Mouse (Mus musculus): ENCODE measurements around the gene Aatk. TPM values are rescaled to one million over a fixed set of nuclear protein-coding genes. Genes with fewer than 3 reads are reported as not detected.

The Aatk gene
- total RNA-seq (2014; rRNA removed) (104 and 110 TPM in 2 replicates), polyA plus RNA-seq (2015; fragmentation: Nextera tagmentation; extraction: Ambion mirVana) (27.3 and 31.7 TPM in 2 replicates)

DNA sequence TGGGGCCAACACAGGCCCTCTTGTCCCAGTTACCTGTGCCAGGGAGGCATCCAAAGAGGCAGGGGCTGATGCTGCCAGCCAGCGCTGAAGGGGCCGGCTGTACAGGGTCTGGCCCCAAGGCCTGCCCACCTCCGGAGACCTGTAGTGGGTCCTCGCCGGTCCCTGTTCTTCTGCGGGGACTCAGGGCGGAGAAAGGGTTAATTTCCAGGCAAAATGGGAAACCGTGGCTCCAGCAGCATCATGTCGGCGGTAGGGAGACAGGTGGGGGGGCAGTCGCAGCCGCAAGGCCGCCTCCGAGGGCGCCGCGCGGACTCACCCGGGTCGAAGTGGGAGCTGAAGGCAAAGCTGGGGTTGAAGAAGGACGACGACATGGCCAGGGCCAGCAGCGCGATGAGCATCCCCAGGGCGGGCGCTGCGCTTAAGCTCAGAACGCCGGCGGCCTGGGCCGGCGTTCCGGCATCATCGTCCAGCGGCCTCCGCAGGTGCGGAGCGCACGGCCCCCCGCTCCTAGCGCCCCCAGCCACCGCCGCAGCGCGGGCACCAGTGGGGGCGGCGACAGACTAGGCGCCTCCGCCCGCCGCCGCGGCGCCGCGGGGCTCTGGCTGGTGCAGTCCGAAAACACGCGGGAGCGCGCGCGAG is at the start of gene Aatk:
Gene Aatk, minus strand, starts transcription at position 615 of the 639 bp plus-strand sequence.
- DNase-seq (peak; percentile 66), ATAC-seq (peak; percentile 51)
- no peaks in the 10 kb centered on the region for H3K36me3 ChIP-seq (ENCODE audit: insufficient read depth)
- 2% methylated on average over 42 of the region's 63 CpGs for WGBS
- H3K27ac ChIP-seq (ENCODE audit: low read depth, low read length), result peak within 1 kb of the TSS; percentile 94
- peak within 1 kb of the TSS; percentile 98 for H3K9ac ChIP-seq
- no peaks in the 10 kb centered on the region for H3K9me3 ChIP-seq (ENCODE audit: low read length)
- H3K4me3 ChIP-seq (ENCODE audit: low read depth, low read length), result peak within 1 kb of the TSS; percentile 80
- peak within 1 kb of the TSS; percentile 90 for H3K4me2 ChIP-seq (ENCODE audit: low read depth)
- H3K4me1 ChIP-seq (ENCODE audit: insufficient read depth), result peaks cover 18% of the 10 kb centered on the region
- TF ChIP-seq CTCF (IDR thresholded peaks at IDR 0.05; ENCODE audit: low read depth), result no peak
- no peaks in the 10 kb centered on the region for H3K27me3 ChIP-seq (ENCODE audit: insufficient read depth, low read length)

DNA sequence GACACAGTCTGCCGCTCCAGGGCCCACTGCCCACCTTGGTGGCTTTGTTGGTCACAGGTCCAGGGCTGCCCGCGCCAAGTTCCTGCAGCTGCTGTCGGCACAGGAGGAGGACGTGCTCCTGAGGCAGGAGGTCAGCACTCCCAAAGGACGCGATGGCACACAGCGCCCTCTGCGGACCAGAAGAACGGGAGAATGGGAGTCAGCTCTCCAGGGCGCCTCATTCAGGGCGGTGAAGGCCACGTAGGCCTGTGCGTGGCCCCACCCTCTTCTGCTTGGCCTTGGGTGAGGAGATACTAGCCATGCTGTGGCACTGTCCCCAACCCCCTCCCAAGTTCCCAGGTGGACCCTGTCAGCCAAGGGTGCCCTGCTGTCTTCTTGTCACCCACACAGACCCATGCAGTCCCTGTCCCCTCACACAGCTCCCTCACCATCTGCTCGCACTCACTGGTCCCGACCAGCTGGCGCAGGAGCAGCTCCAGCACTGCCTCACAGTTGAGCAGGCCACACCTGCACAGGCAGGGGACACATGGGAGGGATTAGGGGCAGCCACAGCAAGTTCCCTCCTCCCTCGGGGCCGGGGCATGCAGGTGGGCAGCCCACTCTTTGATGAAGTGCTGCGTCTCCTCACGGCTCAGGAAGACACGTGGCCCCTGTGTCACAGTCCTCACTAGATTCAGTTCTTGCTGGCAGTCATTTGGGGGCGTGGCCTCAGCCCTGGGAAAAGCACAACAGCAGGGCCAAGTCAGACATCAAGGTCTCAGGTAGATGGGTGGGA is 46.0 kb upstream of the Aatk start:
- Histone ChIP-seq H3K27ac (ENCODE audit: low read depth, low read length) (no peak overlapping the region), H3K9me3 (ENCODE audit: low read length) (no peaks in the 10 kb centered on the region), H3K4me1 (ENCODE audit: insufficient read depth) (peaks cover 7% of the 10 kb centered on the region; the same call in 1 of the 2 replicates), H3K9ac (no peak overlapping the region), H3K27me3 (ENCODE audit: insufficient read depth, low read length) (no peaks in the 10 kb centered on the region), H3K4me3 (ENCODE audit: low read depth, low read length) (no peak overlapping the region), H3K36me3 (ENCODE audit: insufficient read depth) (peaks cover 53% of the 10 kb centered on the region), H3K4me2 (ENCODE audit: low read depth) (no peak overlapping the region)
- no peak for ATAC-seq
- 71% methylated on average over 23 of the region's 23 CpGs for WGBS
- 0 out of 2 replicates have a peak, but pooled peaks have one; percentile 6 for TF ChIP-seq CTCF (IDR thresholded peaks at IDR 0.05; ENCODE audit: low read depth)
- DNase-seq, result no peak

DNA sequence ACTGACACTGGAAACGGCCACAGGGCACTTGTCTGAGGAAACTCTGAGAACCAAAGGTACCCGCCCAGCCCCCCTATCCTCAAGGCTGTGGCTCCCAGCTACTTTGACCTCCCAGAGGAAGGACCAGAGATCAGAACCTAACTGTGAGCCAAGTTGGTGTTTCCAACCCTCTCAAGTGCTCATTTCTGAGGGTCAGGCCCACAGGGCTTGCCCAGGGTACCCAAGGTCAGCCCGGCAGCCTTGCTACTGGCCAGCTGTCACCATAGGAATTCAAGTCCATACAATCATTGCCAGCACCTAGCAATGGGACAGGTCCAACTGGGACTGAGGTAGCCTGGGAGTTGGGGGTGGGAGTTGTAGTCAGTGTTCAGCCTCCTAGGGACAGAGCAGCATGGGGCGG is 43.7 kb upstream of the Aatk start:
- DNase-seq (no peak), ATAC-seq (no peak)
- no peaks in the 10 kb centered on the region for H3K27me3 ChIP-seq (ENCODE audit: insufficient read depth, low read length)
- no peak overlapping the region for H3K4me3 ChIP-seq (ENCODE audit: low read depth, low read length)
- peaks cover 4% of the 10 kb centered on the region; the same call in 1 of the 2 replicates for H3K4me1 ChIP-seq (ENCODE audit: insufficient read depth)
- H3K9ac ChIP-seq, result no peak overlapping the region
- no peak overlapping the region for H3K4me2 ChIP-seq (ENCODE audit: low read depth)
- no peaks in the 10 kb centered on the region for H3K9me3 ChIP-seq (ENCODE audit: low read length)
- no peak for TF ChIP-seq CTCF (IDR thresholded peaks at IDR 0.05; ENCODE audit: low read depth)
- WGBS, result 90% methylated on average over 4 of the region's 4 CpGs
- no peak overlapping the region for H3K27ac ChIP-seq (ENCODE audit: low read depth, low read length)
- peaks cover 51% of the 10 kb centered on the region for H3K36me3 ChIP-seq (ENCODE audit: insufficient read depth)

DNA sequence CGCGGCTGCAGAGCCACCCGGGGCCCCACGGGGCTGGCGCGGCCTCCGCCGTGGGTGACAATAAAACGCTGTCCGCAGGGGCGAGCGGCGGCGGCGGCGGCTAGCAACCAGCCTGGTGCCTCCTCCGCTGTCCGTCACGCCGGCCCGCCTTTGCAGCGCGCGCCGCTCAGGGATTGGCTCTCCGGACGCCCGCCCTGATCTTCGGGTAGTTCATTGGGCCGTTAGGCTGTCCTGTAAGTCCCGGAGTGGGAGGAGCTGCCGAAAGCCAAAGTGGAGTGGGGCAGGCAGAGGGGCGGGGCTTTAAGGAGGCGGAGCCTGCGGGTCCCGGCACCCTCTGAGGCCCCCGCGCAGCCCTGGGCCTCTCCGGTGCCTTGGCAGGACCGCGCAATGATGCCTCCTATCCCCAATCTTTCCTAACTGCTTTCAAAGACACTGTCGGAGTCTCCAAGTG is 39.8 kb upstream of the Aatk start, which contains the start of gene Cep131:
Gene Cep131, minus strand, starts transcription at position 126 of the 451 bp plus-strand sequence.
- peak; percentile 97 for DNase-seq
- 1% methylated on average over 38 of the region's 42 CpGs for WGBS
- no peaks in the 10 kb centered on the region for H3K9me3 ChIP-seq (ENCODE audit: low read length)

DNA sequence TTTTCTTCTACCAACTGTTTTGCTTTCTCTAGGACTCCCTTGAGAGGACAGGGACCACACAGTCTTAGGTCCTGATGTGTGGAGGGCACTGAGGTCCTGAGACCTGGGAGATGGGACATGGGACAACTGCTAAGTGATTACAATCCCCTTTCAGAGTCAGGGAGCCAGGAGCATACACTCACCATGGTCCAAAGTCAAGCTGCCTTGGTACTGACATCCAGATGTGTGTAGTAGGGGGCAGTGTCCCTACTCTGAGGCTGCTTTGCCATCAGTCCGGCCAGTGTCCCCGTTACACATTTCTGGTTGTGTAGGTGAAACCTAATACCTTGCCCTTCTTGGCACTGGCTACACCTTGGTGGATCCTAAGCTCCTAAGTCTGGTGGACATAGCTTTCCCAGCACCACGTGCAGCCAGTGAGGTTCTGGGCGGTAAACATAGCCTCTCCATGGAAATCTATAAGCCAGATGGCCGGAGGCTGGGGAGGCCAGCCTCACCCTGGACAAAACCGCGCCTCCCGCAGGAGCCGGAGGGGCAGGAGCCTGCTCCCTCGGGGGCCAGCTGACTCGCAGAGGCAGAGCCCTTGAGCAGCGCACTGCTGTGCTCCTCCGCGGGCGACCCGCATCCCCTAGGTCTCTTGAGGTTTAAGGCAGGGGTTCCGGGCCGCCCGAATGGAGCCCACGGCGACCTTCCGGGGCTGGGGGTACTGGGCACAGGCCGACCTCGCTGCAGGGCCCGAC is 39.1 kb upstream of the Aatk start:
- no peaks in the 10 kb centered on the region for H3K9me3 ChIP-seq (ENCODE audit: low read length)
- peak; percentile 41 for DNase-seq

More for the DNA sequence above, 39.8 kb upstream of the Aatk start, which contains the start of gene Cep131:
- Histone ChIP-seq H3K27me3 (ENCODE audit: insufficient read depth, low read length) (no peaks in the 10 kb centered on the region), H3K27ac (ENCODE audit: low read depth, low read length) (peak within 1 kb of the TSS; percentile 66), H3K4me1 (ENCODE audit: insufficient read depth) (peaks cover 9% of the 10 kb centered on the region), H3K4me2 (ENCODE audit: low read depth) (peak within 1 kb of the TSS; percentile 87), H3K9ac (peak within 1 kb of the TSS; percentile 87), H3K4me3 (ENCODE audit: low read depth, low read length) (peak within 1 kb of the TSS; percentile 77), H3K36me3 (ENCODE audit: insufficient read depth) (peaks cover 33% of the 10 kb centered on the region)
- ATAC-seq, result peak; percentile 100
- TF ChIP-seq CTCF (IDR thresholded peaks at IDR 0.05; ENCODE audit: low read depth), result no peak

DNA sequence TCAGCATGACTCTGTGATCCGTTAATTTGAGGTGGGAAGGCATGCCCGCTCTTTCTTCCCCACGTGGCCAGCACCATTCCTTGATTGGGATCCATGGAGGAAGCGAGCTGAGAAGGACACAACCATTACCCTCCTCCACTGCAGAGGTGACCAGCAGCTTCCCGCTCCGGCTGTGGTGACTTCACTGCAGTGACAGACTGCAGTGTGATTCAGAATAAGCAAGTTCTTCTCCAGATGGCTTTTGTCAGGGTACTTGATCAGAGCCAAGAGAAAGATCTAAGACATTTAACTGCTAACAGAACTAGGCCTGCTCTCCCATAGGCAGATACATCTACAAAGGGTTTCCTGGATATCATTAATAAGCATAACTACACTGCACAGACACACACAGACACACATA is 33.3 kb upstream of the Aatk start:
- H3K9me3 ChIP-seq (ENCODE audit: low read length), result no peaks in the 10 kb centered on the region
- ATAC-seq (peak; percentile 32; the same call in 1 of the 2 replicates), DNase-seq (no peak)
- no peak for TF ChIP-seq CTCF (IDR thresholded peaks at IDR 0.05; ENCODE audit: low read depth)
- peaks cover 71% of the 10 kb centered on the region for H3K36me3 ChIP-seq (ENCODE audit: insufficient read depth)
- H3K27me3 ChIP-seq (ENCODE audit: insufficient read depth, low read length), result no peaks in the 10 kb centered on the region
- no peak overlapping the region for H3K4me3 ChIP-seq (ENCODE audit: low read depth, low read length)
- H3K4me2 ChIP-seq (ENCODE audit: low read depth), result no peak overlapping the region
- no peak overlapping the region for H3K9ac ChIP-seq
- H3K27ac ChIP-seq (ENCODE audit: low read depth, low read length), result no peak overlapping the region
- peaks cover 2% of the 10 kb centered on the region; the same call in 1 of the 2 replicates for H3K4me1 ChIP-seq (ENCODE audit: insufficient read depth)
- 86% methylated on average over 6 of the region's 6 CpGs for WGBS

More for the DNA sequence above, 39.1 kb upstream of the Aatk start:
- Histone ChIP-seq H3K4me3 (ENCODE audit: low read depth, low read length) (peak overlapping the region; percentile 77), H3K36me3 (ENCODE audit: insufficient read depth) (peaks cover 32% of the 10 kb centered on the region), H3K27me3 (ENCODE audit: insufficient read depth, low read length) (no peaks in the 10 kb centered on the region), H3K27ac (ENCODE audit: low read depth, low read length) (peak overlapping the region; percentile 66), H3K9ac (peak overlapping the region; percentile 87), H3K4me1 (ENCODE audit: insufficient read depth) (peaks cover 9% of the 10 kb centered on the region), H3K4me2 (ENCODE audit: low read depth) (peak overlapping the region; percentile 87)
- WGBS, result under 1% methylated on average over 24 of the region's 25 CpGs
- no peak for TF ChIP-seq CTCF (IDR thresholded peaks at IDR 0.05; ENCODE audit: low read depth)
- ATAC-seq, result peak; percentile 59
